Mouse (Mus musculus) adrenal gland, adult 2 months (tissue): Measurements from ENCODE around the gene 4930558C23Rik. TPM values are rescaled to one million over a fixed set of nuclear protein-coding genes. Genes with fewer than 3 reads are reported as not detected.
"Not testable (repeated sequence)": the region's sequence is repeated elsewhere in the genome, so short reads cannot be mapped to it uniquely, and the experiment has no call there.

ENCODE experiments used
- DNase-seq: peaks from one replicate; pipeline ENCODE4 v3.0.0; 2021
- polyA plus RNA-seq: library from polyadenylated mRNA; depleted of rRNA; stranded (reverse); fragments of >200 nt; gene quantifications from 2 replicates; pipeline ENCODE4 v1.2.3, GENCODE M21; 2012; rRNA removed
- total RNA-seq, 2 experiments: library from RNA; stranded (reverse); gene quantifications; 2 replicates each; pipeline ENCODE4 v1.2.3; 2021

4930558C23Rik gene
- total and polyA plus RNA-seq, 3 experiments: not detected

- no peak for DNase-seq
These were observed 32.5 kb downstream of the 4930558C23Rik start for GRCm38 (mm10) chr3:95370101-95370500.

- DNase-seq: not testable (repeated sequence)
These were observed 42.4 kb downstream of the 4930558C23Rik start for GRCm38 (mm10) chr3:95360276-95360675.

GRCm38 (mm10) chr3:95357746-95358145 is 44.9 kb downstream of the 4930558C23Rik start:
- no peak for DNase-seq

DNA sequence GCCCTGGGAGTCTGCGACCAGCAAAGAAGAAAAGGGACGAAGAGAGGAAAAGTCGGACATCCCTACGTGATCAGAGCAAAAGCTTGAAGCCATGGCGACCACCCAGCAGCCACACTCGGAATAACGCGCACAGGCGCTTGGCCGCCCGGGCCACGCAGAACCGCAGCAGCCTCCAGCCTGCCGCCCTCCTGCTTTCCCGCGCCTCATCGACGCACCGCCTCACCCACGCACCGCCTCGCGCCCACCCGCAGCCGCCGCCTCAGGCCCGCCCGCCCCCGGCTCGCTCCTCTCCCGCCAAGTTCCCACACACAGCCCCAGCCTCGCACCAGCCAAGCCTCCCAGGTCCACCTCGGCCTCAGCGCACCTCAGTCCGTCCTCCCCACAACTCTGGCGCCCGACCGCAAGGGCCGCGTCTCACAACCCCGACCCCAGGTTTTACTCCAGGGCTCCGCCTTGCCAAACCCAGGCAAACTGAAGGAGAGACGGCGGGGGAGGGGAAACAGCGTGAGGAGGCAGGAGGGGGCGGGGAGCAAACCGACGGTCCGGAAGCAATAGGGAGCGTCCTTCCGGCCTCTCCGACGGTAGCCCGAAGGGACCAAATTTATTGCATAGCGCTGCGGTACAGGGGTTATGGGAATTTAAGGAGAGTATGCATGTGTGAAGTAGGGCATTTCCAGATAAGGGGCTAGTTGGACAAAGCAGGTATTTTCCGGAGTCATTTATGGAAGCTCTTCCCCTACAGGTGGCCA is 45.8 kb downstream of the 4930558C23Rik start, which contains the start of gene Setdb1:
Gene Setdb1, minus strand, starts transcription at position 502 of the 749 bp plus-strand sequence.
- peak; percentile 95 for DNase-seq

GRCm38 (mm10) chr3:95355911-95356544 is 46.6 kb downstream of the 4930558C23Rik start:
- peak; percentile 8 for DNase-seq

DNA sequence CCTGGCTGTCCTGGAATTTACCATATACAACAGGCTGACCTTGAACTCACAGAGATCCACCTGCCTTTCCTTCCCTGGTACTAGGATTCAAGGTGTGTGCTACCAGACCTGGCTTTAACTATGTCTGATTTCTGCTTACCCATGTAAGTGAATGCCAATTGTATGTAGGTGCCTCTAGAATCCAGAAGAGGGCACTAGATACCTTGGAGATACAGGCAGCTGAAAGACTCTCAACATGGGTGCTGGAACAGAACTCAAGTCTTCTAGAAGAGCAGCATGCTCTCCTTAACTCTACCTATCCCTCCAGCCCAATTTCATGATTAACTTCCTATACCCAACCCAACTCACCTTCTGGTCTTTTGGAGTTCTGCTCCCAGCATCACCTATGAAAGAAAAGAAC is 53.1 kb downstream of the 4930558C23Rik start:
- DNase-seq: peak; percentile 15

DNA sequence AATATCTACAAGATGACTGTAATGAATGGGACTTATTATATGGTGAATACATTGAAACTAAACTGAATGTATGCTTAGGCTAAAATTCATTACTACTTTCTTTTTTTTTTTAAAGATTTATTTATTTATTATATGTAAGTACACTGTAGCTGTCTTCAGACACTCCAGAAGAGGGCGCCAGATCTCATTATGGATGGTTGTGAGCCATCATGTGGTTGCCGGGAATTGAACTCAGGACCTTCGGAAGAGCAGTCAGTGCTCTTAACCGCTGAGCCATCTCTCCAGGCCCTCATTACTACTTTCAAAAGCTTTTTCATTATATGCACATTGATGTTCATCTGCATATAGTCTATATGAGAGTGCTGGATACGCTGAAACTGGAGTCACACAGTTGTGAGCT is 54.3 kb downstream of the 4930558C23Rik start:
- not testable (repeated sequence) for DNase-seq

DNA sequence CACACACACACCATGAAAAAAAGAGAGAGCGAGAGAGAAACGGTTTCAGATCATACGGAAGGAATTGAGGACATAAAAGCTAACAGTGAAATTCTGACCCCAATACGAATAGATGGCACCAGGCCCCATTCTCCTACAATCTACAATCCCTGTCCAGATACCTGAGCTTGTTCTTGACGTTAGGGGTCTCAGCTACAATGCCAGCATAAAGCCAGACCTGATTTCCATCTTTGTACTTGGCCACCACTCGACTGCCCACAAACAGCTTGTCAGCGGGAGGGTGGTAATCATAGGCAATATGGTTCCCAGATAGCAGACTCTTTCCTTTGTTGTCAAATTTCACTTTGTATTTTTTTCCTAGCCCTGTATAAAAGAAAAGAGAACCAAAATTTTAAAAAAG is 56.2 kb downstream of the 4930558C23Rik start:
- no peak for DNase-seq

DNA sequence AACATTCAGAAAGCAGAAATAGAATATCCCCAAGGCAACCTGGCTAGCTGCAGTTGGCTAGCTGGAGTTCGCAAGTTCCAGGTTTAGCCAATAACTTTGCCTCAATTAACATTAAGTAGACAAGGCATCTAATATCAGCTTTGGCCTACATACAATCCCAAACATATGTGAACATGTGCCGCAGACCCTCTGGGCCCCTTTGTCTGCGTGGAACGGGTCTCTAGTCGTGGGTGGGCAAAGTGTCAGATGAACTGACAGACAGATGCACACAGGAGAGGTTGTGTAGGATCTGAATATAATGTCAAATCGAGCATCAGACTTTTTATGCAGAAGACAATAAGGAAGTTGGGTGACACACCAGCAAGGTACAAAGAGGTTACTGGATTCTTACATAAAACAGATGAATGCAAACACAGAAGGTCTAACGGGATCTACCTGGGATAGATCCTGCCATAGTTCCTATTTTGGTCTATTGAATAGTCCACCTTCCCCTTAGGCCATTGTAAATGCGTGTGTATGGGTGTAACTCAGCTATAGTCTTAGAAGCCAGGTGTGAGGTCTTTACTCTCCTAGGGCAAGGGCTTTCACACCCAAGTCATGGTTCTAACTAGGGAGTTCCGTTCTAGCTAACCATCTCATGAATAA is 59.2 kb downstream of the 4930558C23Rik start:
- not testable (repeated sequence) for DNase-seq

GRCm38 (mm10) chr3:95338251-95338650 is 64.4 kb downstream of the 4930558C23Rik start:
- DNase-seq: no peak

- DNase-seq: no peak
These were observed 65.3 kb downstream of the 4930558C23Rik start for GRCm38 (mm10) chr3:95337345-95337744.

Other genes with a start within 250 kb of the 4930558C23Rik start
- 1 to 10 TPM; 2.6 to 3.8 TPM for gene Sema6c, start 242.4 kb downstream of the 4930558C23Rik start, total RNA-seq
- gene Sema6c, start 242.4 kb downstream of the 4930558C23Rik start, polyA plus RNA-seq: 8.6 and 12.4 TPM in 2 replicates
- gene Gabpb2, start 184.9 kb downstream of the 4930558C23Rik start, total RNA-seq: 10 to 100 TPM; 19.0 to 21.1 TPM
- gene Gabpb2, start 184.9 kb downstream of the 4930558C23Rik start, polyA plus RNA-seq: 4.0 and 4.5 TPM in 2 replicates
- 100 to 1,000 TPM in 1 of 2 experiments, 10 to 100 TPM in 1; 89.7 to 102 TPM for gene Cdc42se1, start 174.1 kb downstream of the 4930558C23Rik start, total RNA-seq
- gene Cdc42se1, start 174.1 kb downstream of the 4930558C23Rik start, polyA plus RNA-seq: 46.1 and 53.0 TPM in 2 replicates
- gene Mllt11, start 170.7 kb downstream of the 4930558C23Rik start, total RNA-seq: 1 to 10 TPM; 8.0 to 8.7 TPM
- gene Mllt11, start 170.7 kb downstream of the 4930558C23Rik start, polyA plus RNA-seq: 7.2 and 9.2 TPM in 2 replicates
- under 1 TPM in 1 of 2 experiments, not detected in 1; 0.21 TPM for gene Gm128, start 161.2 kb downstream of the 4930558C23Rik start, total RNA-seq
- 0.20 and 0.22 TPM in 2 replicates for gene Gm128, start 161.2 kb downstream of the 4930558C23Rik start, polyA plus RNA-seq
- not detected for gene Bnipl, start 151.6 kb downstream of the 4930558C23Rik start, total RNA-seq
- gene Bnipl, start 151.6 kb downstream of the 4930558C23Rik start, polyA plus RNA-seq: not detected in 2 replicates
- gene Mindy1, start 121.5 kb downstream of the 4930558C23Rik start, total RNA-seq: 100 to 1,000 TPM; 131 to 139 TPM
- 209 and 296 TPM in 2 replicates for gene Mindy1, start 121.5 kb downstream of the 4930558C23Rik start, polyA plus RNA-seq
- 10 to 100 TPM; 26.3 to 31.1 TPM for gene Prune1, start 120.8 kb downstream of the 4930558C23Rik start, total RNA-seq
- 14.1 and 15.4 TPM in 2 replicates for gene Prune1, start 120.8 kb downstream of the 4930558C23Rik start, polyA plus RNA-seq
- 1 to 10 TPM; 1.2 to 2.5 TPM for gene Anxa9, start 95.7 kb downstream of the 4930558C23Rik start, total RNA-seq
- gene Anxa9, start 95.7 kb downstream of the 4930558C23Rik start, polyA plus RNA-seq: 0.88 and 1.3 TPM in 2 replicates
- 100 to 1,000 TPM; 224 to 263 TPM for gene Cers2, start 88.0 kb downstream of the 4930558C23Rik start, total RNA-seq
- 78.7 and 99.1 TPM in 2 replicates for gene Cers2, start 88.0 kb downstream of the 4930558C23Rik start, polyA plus RNA-seq
- 10 to 100 TPM; 20.7 to 21.7 TPM for gene Setdb1, start 45.6 kb downstream of the 4930558C23Rik start, total RNA-seq
- 6.9 and 7.6 TPM in 2 replicates for gene Setdb1, start 45.6 kb downstream of the 4930558C23Rik start, polyA plus RNA-seq
- 10 to 100 TPM; 52.6 to 63.4 TPM for gene Arnt, start 31.5 kb upstream of the 4930558C23Rik start, total RNA-seq
- gene Arnt, start 31.5 kb upstream of the 4930558C23Rik start, polyA plus RNA-seq: 49.3 and 53.9 TPM in 2 replicates
- 1 to 10 TPM; 4.4 to 5.0 TPM for gene Ctsk, start 96.4 kb upstream of the 4930558C23Rik start, total RNA-seq
- 0.48 and 0.86 TPM in 2 replicates for gene Ctsk, start 96.4 kb upstream of the 4930558C23Rik start, polyA plus RNA-seq
- gene Ctss, start 123.9 kb upstream of the 4930558C23Rik start, total RNA-seq: 10 to 100 TPM; 51.8 to 57.1 TPM
- gene Ctss, start 123.9 kb upstream of the 4930558C23Rik start, polyA plus RNA-seq: 5.5 and 8.0 TPM in 2 replicates
- gene Hormad1, start 156.8 kb upstream of the 4930558C23Rik start, total RNA-seq: not detected
- gene Hormad1, start 156.8 kb upstream of the 4930558C23Rik start, polyA plus RNA-seq: not detected in 2 replicates
- 10 to 100 TPM; 39.3 to 52.5 TPM for gene Golph3l, start 186.1 kb upstream of the 4930558C23Rik start, total RNA-seq
- 2.1 and 2.3 TPM in 2 replicates for gene Golph3l, start 186.1 kb upstream of the 4930558C23Rik start, polyA plus RNA-seq
- gene Ensa, start 222.2 kb upstream of the 4930558C23Rik start, total RNA-seq: 100 to 1,000 TPM in 1 of 2 experiments, 10 to 100 TPM in 1; 82.5 to 104 TPM
- 7.2 and 9.0 TPM in 2 replicates for gene Ensa, start 222.2 kb upstream of the 4930558C23Rik start, polyA plus RNA-seq